Mouse (Mus musculus) lung, embryonic 15.5 days (tissue): Measurements from ENCODE around the gene Mrpl12. TPM values are rescaled to one million over a fixed set of nuclear protein-coding genes. Genes with fewer than 3 reads are reported as not detected.

Experiments
- ATAC-seq: fragments of 200-750 bp; cut with Nextera tagmentation; 2 replicates; pipeline ENCODE4 v1.8.0; 2017; ENCODE audit warnings: moderate number of reproducible peaks, borderline replicate concordance; ENCODE audit not compliant: low FRiP score, low TSS enrichment; ENCODE audit errors: extremely low read depth
- H3K27ac ChIP-seq: fragments of 300-500 bp; sonication (generic); 2 replicates; pipeline ENCODE4 v1.5.1; 2015; ENCODE audit warnings: moderate library complexity, mild to moderate bottlenecking, inconsistent platforms
- H3K27me3 ChIP-seq: fragments of 300-500 bp; sonication (generic); 2 replicates; pipeline ENCODE4 v1.6.1; 2015; ENCODE audit warnings: inconsistent platforms
- H3K36me3 ChIP-seq: fragments of 300-500 bp; sonication (generic); 2 replicates; pipeline ENCODE4 v1.6.1; 2015; ENCODE audit warnings: inconsistent platforms
- H3K4me1 ChIP-seq: fragments of 300-500 bp; sonication (generic); 2 replicates; pipeline ENCODE4 v1.6.1; 2015; ENCODE audit warnings: inconsistent platforms
- H3K4me2 ChIP-seq: fragments of 300-500 bp; sonication (generic); 2 replicates; pipeline ENCODE4 v1.6.1; 2015; ENCODE audit warnings: inconsistent platforms, mild to moderate bottlenecking, moderate library complexity
- H3K4me3 ChIP-seq: fragments of 300-500 bp; sonication (generic); 2 replicates; pipeline ENCODE4 v1.5.1; 2015; ENCODE audit warnings: mild to moderate bottlenecking, inconsistent platforms
- H3K9ac ChIP-seq: fragments of 300-500 bp; sonication (generic); 2 replicates; pipeline ENCODE4 v1.6.1; 2015; ENCODE audit warnings: inconsistent platforms
- H3K9me3 ChIP-seq: fragments of 300-500 bp; sonication (generic); 2 replicates; pipeline ENCODE4 v1.6.1; 2016; ENCODE audit warnings: inconsistent platforms
- WGBS: fragments of 180-500 bp; shearing (Covaris S2); methylation state at CpG from one replicate; pipeline ENCODE4 v1.1.7; 2015; 5-methylcytosine and 5-hydroxymethylcytosine counted together
- polyA plus RNA-seq: library from polyadenylated mRNA; unstranded; fragments of >200 nt; fragmentation: Nextera tagmentation; extraction: Ambion mirVana; gene quantifications from 2 replicates; pipeline ENCODE4 v1.2.1, GENCODE M21; 2015

Gene Mrpl12
- polyA plus RNA-seq: 125 and 133 TPM in 2 replicates

- under 1% methylated on average over 60 of the region's 60 CpGs for WGBS
- H3K36me3 ChIP-seq: peaks cover 67% of the 10 kb centered on the region
- peaks cover 17% of the 10 kb centered on the region for H3K4me1 ChIP-seq
- peak within 1 kb of the TSS; percentile 55 for H3K27ac ChIP-seq
- no peaks in the 10 kb centered on the region for H3K27me3 ChIP-seq
- H3K4me2 ChIP-seq: peak within 1 kb of the TSS; percentile 83
- ATAC-seq: peak; percentile 93
- H3K9ac ChIP-seq: peak within 1 kb of the TSS; percentile 81
- peak within 1 kb of the TSS; percentile 71 for H3K4me3 ChIP-seq
- no peaks in the 10 kb centered on the region for H3K9me3 ChIP-seq
Measured at GRCm38 (mm10) chr11:120484265-120484981, at the start of gene Mrpl12. Gene Mrpl12 (plus strand): TSS chr11:120484613.

- peaks cover 19% of the 10 kb centered on the region for H3K36me3 ChIP-seq
- H3K27ac ChIP-seq: peak within 1 kb of the TSS; percentile 69
- H3K9me3 ChIP-seq: no peaks in the 10 kb centered on the region
- ATAC-seq: peak; percentile 85
- peak within 1 kb of the TSS; percentile 80 for H3K4me3 ChIP-seq
- peak within 1 kb of the TSS; percentile 77 for H3K4me2 ChIP-seq
- peaks cover 12% of the 10 kb centered on the region for H3K4me1 ChIP-seq
- no peaks in the 10 kb centered on the region for H3K27me3 ChIP-seq
- under 1% methylated on average over 69 of the region's 77 CpGs for WGBS
- peak within 1 kb of the TSS; percentile 92 for H3K9ac ChIP-seq
Measured at GRCm38 (mm10) chr11:120437152-120437856, 47.1 kb upstream of the Mrpl12 start, which contains the start of gene Nploc4. Gene Nploc4 (minus strand): TSS chr11:120437708.

- Histone ChIP-seq H3K4me2 (peak overlapping the region; percentile 77), H3K36me3 (peaks cover 13% of the 10 kb centered on the region; the same call in 1 of the 2 replicates), H3K9me3 (no peaks in the 10 kb centered on the region), H3K9ac (peak overlapping the region; percentile 92), H3K4me1 (peaks cover 12% of the 10 kb centered on the region), H3K27me3 (no peaks in the 10 kb centered on the region), H3K27ac (peak overlapping the region; percentile 69), H3K4me3 (peak overlapping the region; percentile 80)
- ATAC-seq: no peak
- WGBS: 21% methylated on average over 12 of the region's 12 CpGs
Measured at GRCm38 (mm10) chr11:120437857-120438385, 46.5 kb upstream of the Mrpl12 start.

GRCm38 (mm10) chr11:120442344-120442743 lies 42.1 kb upstream of the Mrpl12 start, which contains the start of gene Tspan10:
Gene Tspan10 (plus strand): TSS chr11:120442644.
- Histone ChIP-seq H3K27ac (no peak within 1 kb of the TSS), H3K36me3 (no peaks in the 10 kb centered on the region), H3K9ac (no peak within 1 kb of the TSS), H3K4me1 (no peaks in the 10 kb centered on the region), H3K9me3 (no peaks in the 10 kb centered on the region), H3K27me3 (no peaks in the 10 kb centered on the region), H3K4me2 (no peak within 1 kb of the TSS), H3K4me3 (no peak within 1 kb of the TSS)
- 82% methylated on average over 3 of the region's 3 CpGs for WGBS
- ATAC-seq: no peak

GRCm38 (mm10) chr11:120442765-120443280 lies 41.6 kb upstream of the Mrpl12 start:
- WGBS: 85% methylated on average over 3 of the region's 3 CpGs
- no peak overlapping the region for H3K9ac ChIP-seq
- H3K36me3 ChIP-seq: no peaks in the 10 kb centered on the region
- no peaks in the 10 kb centered on the region for H3K27me3 ChIP-seq
- no peak overlapping the region for H3K27ac ChIP-seq
- H3K4me1 ChIP-seq: no peaks in the 10 kb centered on the region
- no peak for ATAC-seq
- H3K4me2 ChIP-seq: no peak overlapping the region
- no peak overlapping the region for H3K4me3 ChIP-seq
- no peaks in the 10 kb centered on the region for H3K9me3 ChIP-seq

GRCm38 (mm10) chr11:120444106-120444505 lies 40.3 kb upstream of the Mrpl12 start:
- Histone ChIP-seq H3K4me1 (no peaks in the 10 kb centered on the region), H3K4me3 (no peak overlapping the region), H3K27ac (no peak overlapping the region), H3K36me3 (no peaks in the 10 kb centered on the region), H3K4me2 (no peak overlapping the region), H3K27me3 (no peaks in the 10 kb centered on the region), H3K9me3 (no peaks in the 10 kb centered on the region), H3K9ac (no peak overlapping the region)
- 69% methylated on average over 6 of the region's 6 CpGs for WGBS
- no peak for ATAC-seq

GRCm38 (mm10) chr11:120445475-120445874 lies 38.9 kb upstream of the Mrpl12 start:
- H3K9ac ChIP-seq: no peak overlapping the region
- H3K36me3 ChIP-seq: no peaks in the 10 kb centered on the region
- H3K4me1 ChIP-seq: no peaks in the 10 kb centered on the region
- 39% methylated on average over 3 of the region's 3 CpGs for WGBS
- ATAC-seq: no peak
- no peak overlapping the region for H3K4me3 ChIP-seq
- H3K4me2 ChIP-seq: no peak overlapping the region
- H3K27ac ChIP-seq: no peak overlapping the region
- no peaks in the 10 kb centered on the region for H3K27me3 ChIP-seq
- H3K9me3 ChIP-seq: no peaks in the 10 kb centered on the region

- no peak overlapping the region for H3K4me3 ChIP-seq
- H3K9ac ChIP-seq: no peak overlapping the region
- no peaks in the 10 kb centered on the region for H3K36me3 ChIP-seq
- no peak for ATAC-seq
- no peaks in the 10 kb centered on the region for H3K9me3 ChIP-seq
- H3K4me1 ChIP-seq: no peaks in the 10 kb centered on the region
- H3K27ac ChIP-seq: no peak overlapping the region
- H3K4me2 ChIP-seq: no peak overlapping the region
- 63% methylated on average over 7 of the region's 7 CpGs for WGBS
- H3K27me3 ChIP-seq: no peaks in the 10 kb centered on the region
Measured at GRCm38 (mm10) chr11:120447179-120447578, 37.2 kb upstream of the Mrpl12 start.

GRCm38 (mm10) chr11:120452246-120452645 lies 32.2 kb upstream of the Mrpl12 start:
- no peak overlapping the region for H3K4me3 ChIP-seq
- peaks cover 3% of the 10 kb centered on the region; the same call in 1 of the 2 replicates for H3K36me3 ChIP-seq
- no peak overlapping the region for H3K4me2 ChIP-seq
- no peak for ATAC-seq
- no peaks in the 10 kb centered on the region for H3K27me3 ChIP-seq
- 68% methylated on average over 3 of the region's 3 CpGs for WGBS
- H3K27ac ChIP-seq: no peak overlapping the region
- H3K4me1 ChIP-seq: peaks cover 7% of the 10 kb centered on the region
- no peaks in the 10 kb centered on the region for H3K9me3 ChIP-seq
- H3K9ac ChIP-seq: no peak overlapping the region

GRCm38 (mm10) chr11:120453306-120453705 lies 31.1 kb upstream of the Mrpl12 start, which contains the start of gene Pde6g:
Gene Pde6g (minus strand): TSS chr11:120453500.
- Histone ChIP-seq H3K4me3 (no peak within 1 kb of the TSS), H3K36me3 (peaks cover 3% of the 10 kb centered on the region; the same call in 1 of the 2 replicates), H3K9me3 (no peaks in the 10 kb centered on the region), H3K27ac (no peak within 1 kb of the TSS), H3K4me1 (peaks cover 9% of the 10 kb centered on the region), H3K4me2 (no peak within 1 kb of the TSS), H3K9ac (no peak within 1 kb of the TSS), H3K27me3 (no peaks in the 10 kb centered on the region)
- ATAC-seq: no peak
- WGBS: 85% methylated on average over 4 of the region's 4 CpGs

- Histone ChIP-seq H3K9me3 (no peaks in the 10 kb centered on the region), H3K4me3 (no peak overlapping the region), H3K27me3 (no peaks in the 10 kb centered on the region), H3K4me2 (no peak overlapping the region), H3K9ac (no peak overlapping the region), H3K4me1 (peaks cover 20% of the 10 kb centered on the region), H3K27ac (no peak overlapping the region), H3K36me3 (peaks cover 11% of the 10 kb centered on the region; the same call in 1 of the 2 replicates)
- no peak for ATAC-seq
- 88% methylated on average over 4 of the region's 4 CpGs for WGBS
Measured at GRCm38 (mm10) chr11:120454965-120455364, 29.4 kb upstream of the Mrpl12 start.
